Mouse (Mus musculus): ENCODE measurements around the gene Glul. TPM values are rescaled to one million over a fixed set of nuclear protein-coding genes. Genes with fewer than 3 reads are reported as not detected.
"Not testable (repeated sequence)": the region's sequence is repeated elsewhere in the genome, so short reads cannot be mapped to it uniquely, and the experiment has no call there.

Gene Glul
- total and polyA plus RNA-seq, 3 experiments: 22.6 to 49.1 (median 45.2) TPM

DNA sequence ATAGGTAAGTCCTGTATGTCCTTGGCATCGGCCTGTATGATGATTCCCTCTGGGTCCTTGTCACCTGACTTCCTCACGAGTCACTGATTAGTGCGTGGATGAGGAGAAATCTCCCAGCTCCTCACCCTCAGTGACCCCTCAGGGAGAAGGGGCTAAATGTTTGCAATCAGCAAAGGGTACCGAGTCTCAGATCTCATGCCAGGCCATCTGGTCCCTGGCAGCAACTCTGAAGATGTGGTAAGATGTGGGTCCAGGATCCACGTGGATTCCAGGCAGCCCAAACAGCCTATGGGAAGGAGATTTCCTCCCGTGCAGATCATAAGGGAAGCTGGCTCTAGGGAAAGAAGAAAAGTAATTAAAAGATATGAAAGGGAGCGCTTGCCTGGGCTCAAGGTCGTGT is 43.8 kb upstream of the Glul start:
- in situ Hi-C loops (cut with MboI; ENCODE audit: low pct_ligation_motif_present, low pct_unique_long_range_greater_than_20kb, low sequenced_read_pairs): no loop called here
- dilution Hi-C loops (cut with MboI; ENCODE audit: extremely low pct_ligation_motif_present, extremely low pct_unique_long_range_greater_than_20kb, low sequenced_read_pairs): no loop called here

DNA sequence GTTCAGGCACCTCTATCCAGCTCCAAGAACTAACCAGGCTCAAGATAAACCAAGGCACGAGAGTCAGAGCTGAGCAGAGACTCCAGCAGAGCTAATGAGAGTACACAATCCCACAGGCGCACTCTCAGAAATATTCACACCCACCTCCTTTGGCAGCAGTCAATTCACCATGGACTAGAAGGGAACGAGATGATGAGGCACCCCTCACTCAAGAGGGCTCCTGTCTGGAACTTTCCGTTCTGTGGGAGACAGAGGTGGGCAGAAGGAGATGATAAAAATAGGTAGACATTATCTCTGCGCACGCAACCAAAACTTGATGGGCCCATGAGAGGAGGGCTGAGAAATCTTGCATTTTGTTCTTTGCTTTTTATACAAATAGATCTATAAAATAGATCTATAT is 25.7 kb upstream of the Glul start, which contains the start of gene Teddm1b:
Gene Teddm1b, plus strand, starts transcription at position 301 of the 400 bp plus-strand sequence.
- in situ Hi-C loops (cut with MboI; ENCODE audit: low pct_ligation_motif_present, low pct_unique_long_range_greater_than_20kb, low sequenced_read_pairs): no loop called here
- H3K27ac ChIP-seq (ENCODE audit: insufficient read depth, low read depth): no peak within 1 kb of the TSS
- H3K36me3 ChIP-seq (replicated peaks in 1 of 2; ENCODE audit: control insufficient read depth in 1 of 2, insufficient read depth in 1 of 2, low read length in 1 of 2): no peaks in the 10 kb centered on the region
- H3K4me2 ChIP-seq (ENCODE audit: insufficient read depth, low read depth, poor library complexity, severe bottlenecking): no peak within 1 kb of the TSS
- dilution Hi-C loops (cut with MboI; ENCODE audit: extremely low pct_ligation_motif_present, extremely low pct_unique_long_range_greater_than_20kb, low sequenced_read_pairs): no loop called here
- TF ChIP-seq GABPA (IDR thresholded peaks at IDR 0.05; ENCODE audit: insufficient replicate concordance, low read depth, low read length): no peak
- no peak within 1 kb of the TSS for H3K4me3 ChIP-seq (replicated peaks in 1 of 3; ENCODE audit: low read depth in 2 of 3, low read length in 2 of 3, poor library complexity in 1 of 3)
- no peaks in the 10 kb centered on the region for H3K79me2 ChIP-seq (replicated peaks; ENCODE audit: control insufficient read depth, extremely low read depth, insufficient read depth, poor library complexity, severe bottlenecking)
- DNase-seq (ENCODE audit: extremely low read depth): no peak
- no peaks in the 10 kb centered on the region for H3K9me3 ChIP-seq (replicated peaks; ENCODE audit: low read length)
- no peak within 1 kb of the TSS for H3K9ac ChIP-seq (ENCODE audit: insufficient read depth, low read depth)
- no peaks in the 10 kb centered on the region for H3K27me3 ChIP-seq (replicated peaks)
- no peaks in the 10 kb centered on the region for H3K4me1 ChIP-seq (ENCODE audit: control insufficient read depth in 1 of 2, insufficient read depth in 2 of 2)

More for the DNA sequence above, 43.8 kb upstream of the Glul start:
- Histone ChIP-seq H3K4me3 (replicated peaks in 1 of 3; ENCODE audit: low read depth in 2 of 3, low read length in 2 of 3, poor library complexity in 1 of 3) (no peak overlapping the region), H3K4me1 (ENCODE audit: control insufficient read depth in 1 of 2, insufficient read depth in 2 of 2) (peaks cover 0 to 4% of the 10 kb centered on the region in 2 experiments; a peak in 2 of 4 replicates), H3K79me2 (replicated peaks; ENCODE audit: control insufficient read depth, extremely low read depth, insufficient read depth, poor library complexity, severe bottlenecking) (no peaks in the 10 kb centered on the region), H3K27me3 (replicated peaks) (no peaks in the 10 kb centered on the region), H3K27ac (ENCODE audit: insufficient read depth, low read depth) (no peak overlapping the region), H3K9ac (ENCODE audit: insufficient read depth, low read depth) (no peak overlapping the region), H3K36me3 (replicated peaks in 1 of 2; ENCODE audit: control insufficient read depth in 1 of 2, insufficient read depth in 1 of 2, low read length in 1 of 2) (no peaks in the 10 kb centered on the region), H3K9me3 (replicated peaks; ENCODE audit: low read length) (no peaks in the 10 kb centered on the region), H3K4me2 (ENCODE audit: insufficient read depth, low read depth, poor library complexity, severe bottlenecking) (no peak overlapping the region)
- no peak for DNase-seq (ENCODE audit: extremely low read depth)
- TF ChIP-seq USF2 (conservative IDR thresholded peaks at IDR 0.05; ENCODE audit: low read depth, low read length) (no peak), MEF2A (IDR thresholded peaks at IDR 0.05; ENCODE audit: borderline replicate concordance, low read depth, low read length) (no peak), MYC (IDR thresholded peaks at IDR 0.05; ENCODE audit: low read depth, low read length) (no peak), KAT2A (IDR thresholded peaks at IDR 0.05; ENCODE audit: insufficient replicate concordance, low read length) (no peak), UBTF (IDR thresholded peaks at IDR 0.05; ENCODE audit: low read depth, low read length) (no peak), ZKSCAN1 (IDR thresholded peaks at IDR 0.05; ENCODE audit: borderline replicate concordance, low read depth, low read length) (no peak), IRF4 (IDR thresholded peaks at IDR 0.05; ENCODE audit: low read depth, low read length) (no peak), HCFC1 (IDR thresholded peaks at IDR 0.05; ENCODE audit: low read depth, low read length) (no peak), MAFK (IDR thresholded peaks at IDR 0.05; ENCODE audit: insufficient replicate concordance, low read length) (no peak), CTCF (conservative IDR thresholded peaks at IDR 0.05 in 1 of 2, IDR thresholded peaks at IDR 0.05 in 1 of 2; ENCODE audit: low read depth in 2 of 2, low read length in 2 of 2) (no peak), POLR2AphosphoS2 (IDR thresholded peaks at IDR 0.05; ENCODE audit: low read depth, low read length) (no peak)

DNA sequence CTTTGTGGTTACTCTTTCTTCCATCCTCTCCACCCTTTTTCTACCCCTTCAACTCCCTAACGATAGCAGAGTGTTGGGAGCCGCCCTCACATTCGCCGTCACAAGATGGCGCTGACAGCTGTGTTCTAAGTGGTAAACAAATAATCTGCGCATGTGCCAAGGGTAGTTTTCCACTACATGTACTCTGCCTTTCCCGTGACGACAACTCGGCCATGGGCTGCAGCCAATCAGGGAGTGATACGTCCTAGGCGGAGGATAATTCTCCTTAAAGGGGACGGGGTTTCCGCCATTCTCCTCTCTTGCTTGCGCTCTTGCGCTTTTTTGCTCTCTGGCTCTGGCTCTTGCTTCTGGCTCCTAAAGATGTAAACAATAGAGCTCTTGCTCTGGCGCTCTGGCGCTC is 19.4 kb upstream of the Glul start:
- H3K9ac ChIP-seq (ENCODE audit: insufficient read depth, low read depth); H3K79me2 ChIP-seq (replicated peaks; ENCODE audit: control insufficient read depth, extremely low read depth, insufficient read depth, poor library complexity, severe bottlenecking); H3K4me1 ChIP-seq (ENCODE audit: control insufficient read depth in 1 of 2, insufficient read depth in 2 of 2); H3K4me3 ChIP-seq (replicated peaks in 1 of 3; ENCODE audit: low read depth in 2 of 3, low read length in 2 of 3, poor library complexity in 1 of 3); H3K27ac ChIP-seq (ENCODE audit: insufficient read depth, low read depth); H3K36me3 ChIP-seq (replicated peaks in 1 of 2; ENCODE audit: control insufficient read depth in 1 of 2, insufficient read depth in 1 of 2, low read length in 1 of 2); H3K4me2 ChIP-seq (ENCODE audit: insufficient read depth, low read depth, poor library complexity, severe bottlenecking); H3K9me3 ChIP-seq (replicated peaks; ENCODE audit: low read length); dilution Hi-C loops (cut with MboI; ENCODE audit: extremely low pct_ligation_motif_present, extremely low pct_unique_long_range_greater_than_20kb, low sequenced_read_pairs); H3K27me3 ChIP-seq (replicated peaks); in situ Hi-C loops (cut with MboI; ENCODE audit: low pct_ligation_motif_present, low pct_unique_long_range_greater_than_20kb, low sequenced_read_pairs); DNase-seq (ENCODE audit: extremely low read depth): not testable (repeated sequence)
